ENCODE assay signal across 15 mouse cellular contexts in the genomic region with DNA sequence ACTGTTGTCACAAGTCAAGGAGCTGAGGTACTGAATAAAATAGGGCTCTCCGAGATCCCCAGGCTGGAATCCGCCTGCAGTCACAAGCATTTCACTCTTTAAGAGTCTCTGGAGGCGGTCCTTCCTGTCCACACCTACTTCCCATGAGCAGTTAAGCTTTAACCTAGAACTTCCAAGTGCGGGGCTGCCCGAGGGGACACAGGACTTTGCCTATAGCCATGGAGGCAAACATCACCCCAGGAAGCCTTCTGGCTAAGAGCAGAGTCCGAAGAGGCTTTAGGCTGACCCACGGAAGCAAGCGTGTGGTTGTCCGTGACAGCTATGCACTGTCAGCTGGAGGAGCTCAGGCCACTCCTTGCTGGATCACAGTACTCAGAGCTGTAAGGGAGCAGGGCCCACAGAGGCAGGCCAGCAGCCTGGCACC. TPM values are rescaled to one million over a fixed set of nuclear protein-coding genes. Genes with fewer than 3 reads are reported as not detected.
A peak's percentile ranks its signal among the peaks of the same experiment; 100 is the strongest.
DNase-seq lines count a peak whose midpoint lies in the region; ATAC-seq and TF ChIP-seq lines count a peak whose summit lies in the region.
"Had no signal": no experiment of that assay in that cellular context is flagged by ENCODE, and none has a peak within 500 bp of the region (broad histone marks: within the 10 kb centered on the region; RNA-seq: fewer than 3 reads in every experiment).

No protein-coding gene starts in this region.

- H3K4me1 ChIP-seq in intestine, embryonic 16.5 days (ENCODE audit: control insufficient read depth, insufficient read depth, low read length), result peaks cover 14% of the 10 kb centered on the region
- H3K4me1 ChIP-seq in intestine, embryonic 15.5 days (replicated peaks), result peaks cover 17% of the 10 kb centered on the region; the same call in 1 of the 2 replicates
- no peaks in the 10 kb centered on the region for H3K4me1 ChIP-seq in kidney, postnatal 0 days (replicated peaks; ENCODE audit: insufficient read depth, low read length)
- peaks cover 22% of the 10 kb centered on the region for H3K4me1 ChIP-seq in liver, embryonic 16.5 days (ENCODE audit: control insufficient read depth, low read depth, low read length)
- H3K4me1 ChIP-seq in stomach, postnatal 0 days (replicated peaks; ENCODE audit: control insufficient read depth, insufficient read depth), result no peaks in the 10 kb centered on the region
- H3K4me1 ChIP-seq: embryonic facial prominence, embryonic 10.5 days; midbrain, embryonic 13.5 days had no signal

- DNase-seq in kidney, postnatal 0 days (ENCODE audit: low spot score), result peak; percentile 36
- no peak for DNase-seq in stomach, postnatal 0 days (ENCODE audit: low spot score)
- DNase-seq in thymus, postnatal 14 days, result no peak
- no peak for DNase-seq in ovary, adult 18-20 months (ENCODE audit: low spot score)
- DNase-seq: cerebellum, postnatal 10 days; lung, embryonic 14.5 days; thymus, adult 2 months had no signal

- no peak overlapping the region for H3K4me2 ChIP-seq in intestine, embryonic 16.5 days (ENCODE audit: low read depth, low read length)
- H3K4me2 ChIP-seq in intestine, embryonic 15.5 days (replicated peaks), result no peak overlapping the region
- no peak overlapping the region for H3K4me2 ChIP-seq in kidney, postnatal 0 days (ENCODE audit: low read length)
- no peak overlapping the region for H3K4me2 ChIP-seq in liver, embryonic 16.5 days (ENCODE audit: low read depth, low read length)
- no peak overlapping the region for H3K4me2 ChIP-seq in stomach, postnatal 0 days (replicated peaks; ENCODE audit: low read depth)
- H3K4me2 ChIP-seq: heart, embryonic 13.5 days; hindbrain, embryonic 13.5 days; lung, embryonic 14.5 days; midbrain, embryonic 13.5 days had no signal

- H3K9me3 ChIP-seq in intestine, embryonic 16.5 days (ENCODE audit: control insufficient read depth, low read length), result no peaks in the 10 kb centered on the region
- no peaks in the 10 kb centered on the region for H3K9me3 ChIP-seq in intestine, embryonic 15.5 days
- H3K9me3 ChIP-seq in kidney, postnatal 0 days (replicated peaks; ENCODE audit: low read length), result no peaks in the 10 kb centered on the region
- H3K9me3 ChIP-seq in liver, embryonic 16.5 days (replicated peaks; ENCODE audit: control insufficient read depth, low read length), result no peaks in the 10 kb centered on the region
- H3K9me3 ChIP-seq in stomach, postnatal 0 days (ENCODE audit: control insufficient read depth, low read length), result no peaks in the 10 kb centered on the region
- H3K9me3 ChIP-seq: embryonic facial prominence, embryonic 10.5 days; heart, embryonic 13.5 days; hindbrain, embryonic 13.5 days; midbrain, embryonic 13.5 days had no signal

- 77% methylated on average over 9 of the region's 9 CpGs for WGBS in intestine, embryonic 16.5 days
- 82% methylated on average over 9 of the region's 9 CpGs for WGBS in intestine, embryonic 15.5 days
- WGBS in kidney, postnatal 0 days, result 63% methylated on average over 9 of the region's 9 CpGs
- WGBS in liver, embryonic 16.5 days (ENCODE audit: insufficient replicate concordance), result 71% methylated on average over 9 of the region's 9 CpGs
- 73% methylated on average over 9 of the region's 9 CpGs for WGBS in stomach, postnatal 0 days

- H3K4me3 ChIP-seq in intestine, embryonic 16.5 days (ENCODE audit: low read length), result no peak overlapping the region
- no peak overlapping the region for H3K4me3 ChIP-seq in intestine, embryonic 15.5 days (replicated peaks)
- no peak overlapping the region for H3K4me3 ChIP-seq in kidney, postnatal 0 days (replicated peaks; ENCODE audit: low read depth, low read length)
- H3K4me3 ChIP-seq in liver, embryonic 16.5 days (ENCODE audit: low read depth, low read length), result no peak overlapping the region
- no peak overlapping the region for H3K4me3 ChIP-seq in stomach, postnatal 0 days (ENCODE audit: low read depth, low read length)
- H3K4me3 ChIP-seq: embryonic facial prominence, embryonic 10.5 days; heart, embryonic 13.5 days; hindbrain, embryonic 13.5 days; midbrain, embryonic 13.5 days had no signal

- TF ChIP-seq EP300 in stomach, postnatal 0 days (optimal IDR thresholded peaks at IDR 0.05), result no peak

- no peak overlapping the region for H3K9ac ChIP-seq in intestine, embryonic 16.5 days (ENCODE audit: low read depth, low read length)
- no peak overlapping the region for H3K9ac ChIP-seq in intestine, embryonic 15.5 days
- H3K9ac ChIP-seq in kidney, postnatal 0 days (ENCODE audit: low read depth, low read length), result no peak overlapping the region
- H3K9ac ChIP-seq in liver, embryonic 16.5 days (ENCODE audit: low read depth, low read length), result no peak overlapping the region
- no peak overlapping the region for H3K9ac ChIP-seq in stomach, postnatal 0 days (ENCODE audit: low read length)
- H3K9ac ChIP-seq: heart, embryonic 13.5 days; hindbrain, embryonic 13.5 days; lung, embryonic 14.5 days; midbrain, embryonic 13.5 days had no signal

- H3K27me3 ChIP-seq in intestine, embryonic 16.5 days (replicated peaks; ENCODE audit: control insufficient read depth, insufficient read depth, low read length), result no peaks in the 10 kb centered on the region
- no peaks in the 10 kb centered on the region for H3K27me3 ChIP-seq in intestine, embryonic 15.5 days (replicated peaks)
- H3K27me3 ChIP-seq in kidney, postnatal 0 days (ENCODE audit: insufficient read depth, low read length), result no peaks in the 10 kb centered on the region
- H3K27me3 ChIP-seq in liver, embryonic 16.5 days (ENCODE audit: control insufficient read depth, insufficient read depth, low read depth, low read length), result no peaks in the 10 kb centered on the region
- H3K27me3 ChIP-seq in stomach, postnatal 0 days (ENCODE audit: control insufficient read depth, insufficient read depth, low read length), result no peaks in the 10 kb centered on the region
- H3K27me3 ChIP-seq: heart, embryonic 13.5 days; hindbrain, embryonic 13.5 days; midbrain, embryonic 13.5 days had no signal

- H3K36me3 ChIP-seq in intestine, embryonic 16.5 days (ENCODE audit: control insufficient read depth, insufficient read depth, low read length), result no peaks in the 10 kb centered on the region
- peaks cover 3% of the 10 kb centered on the region; the same call in 1 of the 2 replicates for H3K36me3 ChIP-seq in intestine, embryonic 15.5 days
- H3K36me3 ChIP-seq in kidney, postnatal 0 days (ENCODE audit: insufficient read depth, low read length), result peaks cover 18% of the 10 kb centered on the region; the same call in 1 of the 2 replicates
- H3K36me3 ChIP-seq in liver, embryonic 16.5 days (ENCODE audit: control insufficient read depth, insufficient read depth), result peaks cover 11% of the 10 kb centered on the region; the same call in 1 of the 2 replicates
- no peaks in the 10 kb centered on the region; the same call in 1 of the 2 replicates for H3K36me3 ChIP-seq in stomach, postnatal 0 days (ENCODE audit: control insufficient read depth, insufficient read depth, low read length)

- ATAC-seq in intestine, embryonic 16.5 days, result peak; percentile 50
- no peak for ATAC-seq in intestine, embryonic 15.5 days
- ATAC-seq in kidney, postnatal 0 days (replicated peaks; ENCODE audit: low FRiP score, low read depth), result peak; percentile 81
- ATAC-seq in liver, embryonic 16.5 days (ENCODE audit: low read depth), result peak; percentile 68
- ATAC-seq in stomach, postnatal 0 days (ENCODE audit: low FRiP score, low TSS enrichment), result no peak
- ATAC-seq: activated CD4-positive, CD25-positive, alpha-beta regulatory T cell, adult 4 months; midbrain, embryonic 13.5 days had no signal

- peak overlapping the region; percentile 24; the same call in 1 of the 2 replicates for H3K27ac ChIP-seq in intestine, embryonic 16.5 days (ENCODE audit: low read length)
- H3K27ac ChIP-seq in intestine, embryonic 15.5 days, result no peak overlapping the region
- H3K27ac ChIP-seq in kidney, postnatal 0 days, result peak overlapping the region; percentile 25; the same call in 1 of the 2 replicates
- H3K27ac ChIP-seq in liver, embryonic 16.5 days (ENCODE audit: low read length), result peak overlapping the region; percentile 22
- 0 out of 2 replicates have a peak overlapping the region, but pooled peaks have one; percentile 13 for H3K27ac ChIP-seq in stomach, postnatal 0 days (replicated peaks)
- H3K27ac ChIP-seq: embryonic facial prominence, embryonic 10.5 days; heart, embryonic 13.5 days; hindbrain, embryonic 13.5 days; midbrain, embryonic 13.5 days had no signal

- no peak for TF ChIP-seq CTCF in kidney, postnatal 0 days (IDR thresholded peaks at IDR 0.05; ENCODE audit: low read depth)
- no peak for TF ChIP-seq CTCF in stomach, postnatal 0 days (IDR thresholded peaks at IDR 0.05; ENCODE audit: low read depth)

RNA-seq across cellular contexts. Expression of gene St3gal4, which starts 9.9 kb away (rescaled TPM):
- polyA plus RNA-seq in intestine, embryonic 16.5 days (2015; fragmentation: Nextera tagmentation; extraction: Ambion mirVana), result 250 and 291 TPM in 2 replicates
- 146 and 161 TPM in 2 replicates for polyA plus RNA-seq in intestine, embryonic 15.5 days (2015; fragmentation: Nextera tagmentation; extraction: Ambion mirVana)
- polyA plus RNA-seq in kidney, postnatal 0 days (2015; fragmentation: Nextera tagmentation; extraction: Ambion mirVana), result 11.7 and 13.1 TPM in 2 replicates
- 21.7 and 22.3 TPM in 2 replicates for polyA plus RNA-seq in liver, embryonic 16.5 days (2015; fragmentation: Nextera tagmentation; extraction: Ambion mirVana)
- 14.6 and 14.7 TPM in 2 replicates for polyA plus RNA-seq in stomach, postnatal 0 days (2015; fragmentation: Nextera tagmentation; extraction: Ambion mirVana)

RNA-seq across cellular contexts. Expression of gene Dcps, which starts 46.9 kb away (rescaled TPM):
- polyA plus RNA-seq in intestine, embryonic 16.5 days (2015; fragmentation: Nextera tagmentation; extraction: Ambion mirVana), result 73.5 and 88.2 TPM in 2 replicates
- polyA plus RNA-seq in intestine, embryonic 15.5 days (2015; fragmentation: Nextera tagmentation; extraction: Ambion mirVana), result 86.1 and 87.1 TPM in 2 replicates
- 64.6 and 66.7 TPM in 2 replicates for polyA plus RNA-seq in kidney, postnatal 0 days (2015; fragmentation: Nextera tagmentation; extraction: Ambion mirVana)
- 43.4 and 44.2 TPM in 2 replicates for polyA plus RNA-seq in liver, embryonic 16.5 days (2015; fragmentation: Nextera tagmentation; extraction: Ambion mirVana)
- 33.7 and 35.3 TPM in 2 replicates for polyA plus RNA-seq in stomach, postnatal 0 days (2015; fragmentation: Nextera tagmentation; extraction: Ambion mirVana)

Comparison
In these comparisons a context has a peak if more than half of its experiments do, and no peak if none do; other contexts are left out.
1. ATAC-seq: peak in intestine, embryonic 16.5 days (single experiment), kidney, postnatal 0 days (single experiment) and liver, embryonic 16.5 days (single experiment); none in intestine, embryonic 15.5 days (single experiment) and stomach, postnatal 0 days (single experiment).